Comparison of ENCODE assay signal across 22 mouse cellular contexts in the genomic region with DNA sequence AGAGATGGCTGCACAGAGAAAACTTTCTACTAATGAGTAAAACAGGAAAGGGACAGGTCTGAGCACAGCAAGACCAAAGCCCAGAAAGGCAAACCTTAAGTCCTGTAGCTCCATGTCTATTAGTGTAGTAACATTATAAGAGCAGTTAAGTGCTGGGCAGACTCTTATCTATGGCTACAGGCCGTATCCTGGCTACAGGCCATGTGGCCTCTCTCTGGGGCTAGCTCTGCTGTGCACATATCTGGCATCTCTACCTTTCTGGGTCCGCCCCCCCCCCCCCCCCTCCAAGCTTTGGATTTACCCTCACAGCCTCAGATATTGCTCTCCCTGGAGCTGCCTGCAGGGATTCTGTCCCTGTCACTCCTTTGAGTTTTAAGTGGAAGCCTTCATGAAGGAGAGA. TPM values are rescaled to one million over a fixed set of nuclear protein-coding genes. Genes with fewer than 3 reads are reported as not detected.
A peak's percentile ranks its signal among the peaks of the same experiment; 100 is the strongest.
DNase-seq lines count a peak whose midpoint lies in the region; ATAC-seq lines count a peak whose summit lies in the region.
"Had no signal": no experiment of that assay in that cellular context is flagged by ENCODE, and none has a peak within 500 bp of the region (broad histone marks: within the 10 kb centered on the region; RNA-seq: fewer than 3 reads in every experiment).

No protein-coding gene starts in this region.

- H3K4me2 ChIP-seq in heart, embryonic 15.5 days: no peak overlapping the region
- no peak overlapping the region for H3K4me2 ChIP-seq in midbrain, embryonic 15.5 days
- H3K4me2 ChIP-seq: embryonic facial prominence, embryonic 15.5 days; forebrain, embryonic 15.5 days had no signal

- no peaks in the 10 kb centered on the region for H3K9me3 ChIP-seq in heart, embryonic 15.5 days (replicated peaks)
- no peaks in the 10 kb centered on the region for H3K9me3 ChIP-seq in midbrain, embryonic 15.5 days
- H3K9me3 ChIP-seq in midbrain, embryonic 10.5 days (replicated peaks): no peaks in the 10 kb centered on the region
- H3K9me3 ChIP-seq: embryonic facial prominence, embryonic 15.5 days; forebrain, embryonic 15.5 days had no signal

- H3K36me3 ChIP-seq in heart, embryonic 15.5 days: no peaks in the 10 kb centered on the region
- no peaks in the 10 kb centered on the region for H3K36me3 ChIP-seq in midbrain, embryonic 15.5 days (replicated peaks)
- no peaks in the 10 kb centered on the region for H3K36me3 ChIP-seq in midbrain, embryonic 10.5 days
- H3K36me3 ChIP-seq: embryonic facial prominence, embryonic 15.5 days; forebrain, embryonic 15.5 days had no signal

- no peak for DNase-seq in heart, adult 11 months
- DNase-seq in midbrain, embryonic 10.5 days (ENCODE audit: low spot score): no peak
- peak; percentile 65 for DNase-seq in liver
- DNase-seq in cerebellum, postnatal 25 days: no peak
- DNase-seq in kidney, postnatal 4 days: no peak
- DNase-seq: cerebellum, adult 11-12 months; kidney, adult 2 months; layer of hippocampus, postnatal 36 days; right cerebral cortex, postnatal 4 days had no signal

- no peaks in the 10 kb centered on the region for H3K27me3 ChIP-seq in heart, embryonic 15.5 days
- H3K27me3 ChIP-seq in midbrain, embryonic 15.5 days (replicated peaks): no peaks in the 10 kb centered on the region
- H3K27me3 ChIP-seq in midbrain, embryonic 10.5 days (ENCODE audit: low read depth, poor library complexity, severe bottlenecking): no peaks in the 10 kb centered on the region
- H3K27me3 ChIP-seq: embryonic facial prominence, embryonic 15.5 days; forebrain, embryonic 15.5 days had no signal

- 3% methylated on average over 2 of the region's 2 CpGs for WGBS in heart, embryonic 15.5 days
- 55% methylated on average over 2 of the region's 2 CpGs for WGBS in midbrain, embryonic 15.5 days
- 41% methylated on average over 2 of the region's 2 CpGs for WGBS in midbrain, embryonic 10.5 days

- peaks cover 6% of the 10 kb centered on the region; the same call in 1 of the 2 replicates for H3K4me1 ChIP-seq in heart, embryonic 15.5 days (replicated peaks)
- no peaks in the 10 kb centered on the region for H3K4me1 ChIP-seq in midbrain, embryonic 15.5 days
- H3K4me1 ChIP-seq in midbrain, embryonic 10.5 days: no peaks in the 10 kb centered on the region
- H3K4me1 ChIP-seq: embryonic facial prominence, embryonic 15.5 days; forebrain, embryonic 15.5 days had no signal

- peak; percentile 74; the same call in 1 of the 2 replicates for ATAC-seq in heart, embryonic 15.5 days (replicated peaks; ENCODE audit: insufficient number of reproducible peaks, insufficient read depth, low FRiP score, low read depth)
- ATAC-seq in midbrain, embryonic 15.5 days (replicated peaks): 0 out of 2 replicates have a peak, but pooled peaks have one; percentile 33
- ATAC-seq in megakaryocyte-erythroid progenitor cell, adult 5-6 weeks (replicated peaks; ENCODE audit: low FRiP score, low TSS enrichment, poor library complexity, severe bottlenecking): peak; percentile 99
- ATAC-seq: forebrain, embryonic 15.5 days; hindbrain, embryonic 16.5 days; midbrain, embryonic 16.5 days had no signal

- H3K27ac ChIP-seq in heart, embryonic 15.5 days: no peak overlapping the region
- H3K27ac ChIP-seq in midbrain, embryonic 15.5 days: no peak overlapping the region
- no peak overlapping the region for H3K27ac ChIP-seq in midbrain, embryonic 10.5 days (replicated peaks)
- H3K27ac ChIP-seq: embryonic facial prominence, embryonic 15.5 days; forebrain, embryonic 15.5 days had no signal

- H3K4me3 ChIP-seq in heart, embryonic 15.5 days: no peak overlapping the region
- no peak overlapping the region for H3K4me3 ChIP-seq in midbrain, embryonic 15.5 days
- no peak overlapping the region for H3K4me3 ChIP-seq in midbrain, embryonic 10.5 days
- H3K4me3 ChIP-seq: embryonic facial prominence, embryonic 15.5 days; forebrain, embryonic 15.5 days had no signal

- no peak overlapping the region for H3K9ac ChIP-seq in heart, embryonic 15.5 days
- no peak overlapping the region for H3K9ac ChIP-seq in midbrain, embryonic 15.5 days
- H3K9ac ChIP-seq: embryonic facial prominence, embryonic 15.5 days; forebrain, embryonic 15.5 days had no signal

RNA-seq across cellular contexts. Expression of gene Dydc2, which starts 3.8 kb away (rescaled TPM):
- not detected in 2 replicates for polyA plus RNA-seq in heart, embryonic 15.5 days (2015; fragmentation: Nextera tagmentation; extraction: Ambion mirVana)
- polyA plus RNA-seq in midbrain, embryonic 15.5 days (2015; fragmentation: Nextera tagmentation; extraction: Ambion mirVana): 0.95 and 1.4 TPM in 2 replicates
- polyA plus RNA-seq in midbrain, embryonic 10.5 days (2016; fragmentation: Nextera tagmentation; extraction: Ambion mirVana): 0.22 and 0.30 TPM in 2 replicates
- total RNA-seq in megakaryocyte-erythroid progenitor cell, adult 5-6 weeks (2014; fragmentation: Nextera tagmentation): not detected in 2 replicates
- total RNA-seq in megakaryocyte-erythroid progenitor cell, adult 5-6 weeks (2017): not detected in 2 replicates
- total RNA-seq: gastrocnemius, adult 18-20 months; granulocyte monocyte progenitor cell, adult 5-6 weeks had no signal
- polyA plus RNA-seq: kidney, adult 2 months; large intestine, adult 2 months; limb, embryonic 11.5 days had no signal

RNA-seq across cellular contexts. Expression of gene Dydc1, which starts 7.5 kb away (rescaled TPM):
- polyA plus RNA-seq in heart, embryonic 15.5 days (2015; fragmentation: Nextera tagmentation; extraction: Ambion mirVana): not detected in 2 replicates
- not detected in 2 replicates for polyA plus RNA-seq in midbrain, embryonic 15.5 days (2015; fragmentation: Nextera tagmentation; extraction: Ambion mirVana)
- not detected in 2 replicates for polyA plus RNA-seq in midbrain, embryonic 10.5 days (2016; fragmentation: Nextera tagmentation; extraction: Ambion mirVana)
- not detected in 2 replicates for total RNA-seq in megakaryocyte-erythroid progenitor cell, adult 5-6 weeks (2014; fragmentation: Nextera tagmentation)
- not detected in 2 replicates for total RNA-seq in megakaryocyte-erythroid progenitor cell, adult 5-6 weeks (2017)
- total RNA-seq: gastrocnemius, adult 18-20 months; granulocyte monocyte progenitor cell, adult 5-6 weeks; layer of hippocampus, postnatal 36 days had no signal
- polyA plus RNA-seq: C2C12; kidney, adult 2 months; large intestine, adult 2 months; limb, embryonic 11.5 days; midbrain, embryonic 16.5 days; neural tube, embryonic 11.5 days had no signal

RNA-seq across cellular contexts. Expression of gene Mat1a, which starts 39.7 kb away (rescaled TPM):
- 0.45 and 0.67 TPM in 2 replicates for polyA plus RNA-seq in heart, embryonic 15.5 days (2015; fragmentation: Nextera tagmentation; extraction: Ambion mirVana)
- 0.05 and 0.06 TPM in 2 replicates for polyA plus RNA-seq in midbrain, embryonic 15.5 days (2015; fragmentation: Nextera tagmentation; extraction: Ambion mirVana)
- polyA plus RNA-seq in midbrain, embryonic 10.5 days (2016; fragmentation: Nextera tagmentation; extraction: Ambion mirVana): not detected in 2 replicates
- not detected in 2 replicates for total RNA-seq in megakaryocyte-erythroid progenitor cell, adult 5-6 weeks (2014; fragmentation: Nextera tagmentation)
- total RNA-seq in megakaryocyte-erythroid progenitor cell, adult 5-6 weeks (2017): not detected in 2 replicates
- total RNA-seq: granulocyte monocyte progenitor cell, adult 5-6 weeks; layer of hippocampus, postnatal 36 days had no signal
- polyA plus RNA-seq: C2C12; embryonic facial prominence, embryonic 15.5 days; forebrain, embryonic 15.5 days; hindbrain, embryonic 16.5 days; large intestine, adult 2 months; limb, embryonic 11.5 days; midbrain, embryonic 16.5 days; neural tube, embryonic 11.5 days had no signal

RNA-seq across cellular contexts. Expression of gene Fam213a, which starts 51.6 kb away (rescaled TPM):
- polyA plus RNA-seq in heart, embryonic 15.5 days (2015; fragmentation: Nextera tagmentation; extraction: Ambion mirVana): 42.9 and 44.8 TPM in 2 replicates
- polyA plus RNA-seq in midbrain, embryonic 15.5 days (2015; fragmentation: Nextera tagmentation; extraction: Ambion mirVana): 85.6 and 88.5 TPM in 2 replicates
- polyA plus RNA-seq in midbrain, embryonic 10.5 days (2016; fragmentation: Nextera tagmentation; extraction: Ambion mirVana): 45.4 and 46.5 TPM in 2 replicates
- total RNA-seq in megakaryocyte-erythroid progenitor cell, adult 5-6 weeks (2014; fragmentation: Nextera tagmentation): 29.9 and 70.4 TPM in 2 replicates
- total RNA-seq in megakaryocyte-erythroid progenitor cell, adult 5-6 weeks (2017): 73.6 and 75.3 TPM in 2 replicates

Comparison
In these comparisons a context has a peak if more than half of its experiments do, and no peak if none do; other contexts are left out.
1. ATAC-seq: peak in every context shown above with its lines; median percentile 99 in megakaryocyte-erythroid progenitor cell, adult 5-6 weeks; 74 in heart, embryonic 15.5 days; 33 in midbrain, embryonic 15.5 days.